Mouse (Mus musculus) ZHBTc4 (cell line): ENCODE measurements at regions not wholly inside any gene's neighbourhood (a gene's known extent, or its start where the extent isn't known, plus 50 kb on each side); places are given as distances from the start of the nearest gene placed in this dataset.

Experiments used
- DNase-seq: peaks from one replicate; pipeline ENCODE4 v3.0.0-alpha.2; 2011; ENCODE audit warnings: low read depth, low spot score

DNA sequence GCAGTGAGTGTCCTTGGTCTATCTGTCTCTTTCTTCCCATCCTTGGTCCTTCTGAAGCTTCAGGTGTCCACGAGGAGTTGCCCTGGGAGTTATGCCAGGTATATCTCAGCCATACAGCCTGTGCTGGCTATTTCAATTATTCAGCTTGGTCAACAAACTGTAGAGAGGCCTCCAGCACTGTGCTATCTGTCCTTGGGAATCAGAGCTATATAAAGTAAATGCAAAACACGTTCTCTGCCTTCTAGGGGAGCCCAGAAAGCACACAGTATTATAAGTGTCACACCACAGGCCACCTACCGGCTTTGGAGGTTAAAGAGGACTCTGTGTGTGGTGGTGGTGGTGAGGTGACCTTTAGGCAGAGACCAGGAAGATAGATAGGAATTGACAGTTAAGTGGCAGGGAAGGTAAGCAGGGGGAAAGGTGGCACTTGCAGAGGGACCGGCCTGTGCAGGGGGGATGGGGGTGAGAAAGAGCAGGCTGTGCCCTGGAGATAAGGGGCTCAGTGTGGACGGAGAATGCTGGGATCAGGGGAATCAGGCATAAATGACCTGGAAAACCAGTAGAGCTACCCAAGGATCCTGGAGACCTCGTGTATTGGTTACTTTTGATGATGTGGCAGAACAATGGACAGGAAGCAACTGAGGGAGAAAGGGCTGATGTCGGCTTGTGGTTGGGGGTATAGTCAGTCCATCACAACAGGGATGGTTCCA lies 425.9 kb downstream of the Fut8 start:
- no peak for DNase-seq

DNA sequence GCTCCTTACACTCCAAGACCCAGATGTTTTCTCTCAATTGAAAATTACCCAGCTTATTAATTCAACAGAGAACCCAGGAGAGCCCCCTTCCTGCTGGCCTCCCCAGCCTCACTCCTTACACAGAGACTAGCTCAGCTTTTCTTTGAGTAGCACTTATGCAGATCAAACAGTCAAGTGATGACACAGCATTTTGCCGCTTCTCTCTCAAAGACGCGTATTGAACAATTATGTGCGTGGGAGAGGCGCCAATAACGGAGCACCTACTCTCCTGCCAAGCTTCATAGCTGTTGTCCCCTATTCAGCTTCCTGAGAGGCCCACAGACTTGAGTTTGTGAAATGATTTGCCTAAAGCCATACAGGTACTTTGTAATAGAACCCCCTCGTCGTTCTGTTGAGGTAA lies 428.5 kb downstream of the Fut8 start:
- peak; percentile 6 for DNase-seq

DNA sequence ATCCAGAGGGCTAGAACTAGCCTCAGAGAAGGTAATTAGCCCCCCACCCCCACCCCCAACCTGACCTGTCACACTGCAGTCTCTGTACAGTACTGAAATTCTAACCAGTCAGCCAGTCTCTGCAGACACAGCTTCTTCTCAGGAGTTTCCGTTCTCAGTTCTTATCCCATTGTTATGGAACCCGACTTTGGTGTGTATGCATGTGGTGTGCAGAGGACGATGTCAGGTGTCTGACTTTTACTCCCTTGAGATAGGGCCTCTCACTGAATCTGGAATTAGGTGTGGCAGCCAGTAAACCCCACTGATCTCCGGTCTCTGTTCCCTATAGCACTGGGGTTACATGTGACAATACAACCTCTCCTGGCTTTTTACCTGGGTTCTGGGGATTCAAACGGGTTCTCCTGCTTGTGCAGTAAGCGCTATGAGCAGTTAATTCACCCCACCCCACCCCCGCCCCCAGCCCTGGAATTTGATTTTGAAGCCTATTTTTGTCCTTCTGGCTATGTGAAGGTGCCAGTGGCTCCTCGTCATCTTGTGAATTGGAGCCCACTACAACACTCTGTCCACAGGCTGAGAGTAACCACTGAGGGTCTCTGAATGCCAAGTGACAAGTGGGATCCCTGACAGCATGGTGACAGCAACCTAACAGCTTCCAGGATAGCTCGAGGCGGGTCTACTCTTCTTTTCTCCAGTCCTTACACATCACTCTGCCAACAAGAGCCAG lies 429.4 kb downstream of the Fut8 start:
- peak; percentile 62 for DNase-seq

DNA sequence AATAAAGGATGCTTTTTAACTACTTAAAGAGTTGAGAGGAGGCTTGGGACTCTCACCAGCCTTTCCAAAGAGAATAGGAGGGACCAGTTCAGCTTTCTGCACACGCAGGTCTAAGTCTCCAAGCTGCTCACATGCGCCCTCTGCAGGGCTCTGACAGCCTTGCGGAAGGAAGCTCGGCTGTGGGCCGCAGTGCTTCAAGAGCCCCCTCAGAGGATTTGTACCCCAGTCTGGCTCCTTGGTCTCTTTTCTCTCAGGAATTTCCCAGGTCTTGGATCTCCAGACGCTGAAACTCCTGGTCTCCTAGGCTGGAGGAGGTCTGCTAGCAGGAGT lies 429.9 kb downstream of the Fut8 start:
- DNase-seq = peak; percentile 84

DNA sequence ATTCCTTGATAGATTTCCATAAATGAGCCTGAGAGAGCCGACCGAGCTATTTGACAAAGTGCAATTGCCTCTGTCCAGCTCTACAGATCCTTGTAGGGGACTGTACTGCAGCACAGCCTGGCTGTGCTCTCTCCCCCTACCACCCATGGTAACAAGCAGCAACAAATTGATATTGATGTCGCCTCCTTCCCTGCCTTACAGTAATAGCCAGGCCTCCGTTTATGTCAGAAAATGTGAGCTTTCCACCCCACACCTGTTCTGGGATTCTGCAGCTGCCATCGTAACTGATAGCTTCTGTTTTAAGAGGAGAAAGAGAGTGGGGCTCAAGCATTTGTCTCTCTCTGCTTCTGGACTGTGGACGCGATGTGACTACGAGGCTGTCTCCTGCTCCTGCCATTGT lies 432.6 kb downstream of the Fut8 start:
- DNase-seq = no peak

DNA sequence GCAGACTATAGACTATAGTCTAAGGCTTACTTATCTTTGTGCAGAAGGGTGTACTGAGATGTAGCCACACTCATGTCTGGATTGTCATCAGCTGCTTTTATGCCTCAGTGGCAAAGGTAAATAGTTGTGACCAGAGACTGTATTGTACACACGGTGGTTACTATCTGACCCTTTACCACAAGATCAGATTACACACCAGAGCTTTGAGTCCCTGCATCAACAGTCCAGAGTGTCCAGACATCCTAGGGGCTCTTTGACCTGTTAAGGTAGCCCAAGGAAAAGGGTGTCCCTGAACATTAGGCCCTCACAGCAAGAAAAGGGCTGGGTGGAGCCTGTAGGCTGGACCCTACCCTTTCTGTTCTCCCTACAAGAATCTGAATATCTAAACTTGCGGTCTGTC lies 436.4 kb downstream of the Fut8 start:
- no peak for DNase-seq

- peak; percentile 74 for DNase-seq
Measured at GRCm38 (mm10) chr12:77674755-77675154, 436.8 kb downstream of the Fut8 start.

DNA sequence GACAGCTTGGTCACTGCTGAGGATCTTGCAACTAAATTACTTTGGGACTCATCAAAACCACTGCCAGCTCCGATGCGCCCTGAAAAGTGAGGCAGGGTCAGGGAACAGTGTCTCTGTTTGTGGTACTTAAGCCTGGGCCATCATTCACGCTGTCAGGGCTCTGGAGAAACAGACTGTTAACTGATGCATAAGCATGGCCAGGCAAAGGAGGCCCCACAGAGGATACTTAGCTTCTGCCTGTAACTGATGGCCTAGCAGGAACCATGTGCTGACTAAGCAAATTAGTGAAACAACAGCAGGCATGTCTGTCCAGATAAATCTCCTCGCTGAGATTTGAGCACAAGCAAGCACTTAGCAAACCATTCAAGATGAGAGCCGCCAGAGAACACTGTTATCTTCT lies 440.1 kb downstream of the Fut8 start:
- no peak for DNase-seq

- no peak for DNase-seq
Measured at GRCm38 (mm10) chr12:77694101-77694500, 456.2 kb downstream of the Fut8 start.

DNA sequence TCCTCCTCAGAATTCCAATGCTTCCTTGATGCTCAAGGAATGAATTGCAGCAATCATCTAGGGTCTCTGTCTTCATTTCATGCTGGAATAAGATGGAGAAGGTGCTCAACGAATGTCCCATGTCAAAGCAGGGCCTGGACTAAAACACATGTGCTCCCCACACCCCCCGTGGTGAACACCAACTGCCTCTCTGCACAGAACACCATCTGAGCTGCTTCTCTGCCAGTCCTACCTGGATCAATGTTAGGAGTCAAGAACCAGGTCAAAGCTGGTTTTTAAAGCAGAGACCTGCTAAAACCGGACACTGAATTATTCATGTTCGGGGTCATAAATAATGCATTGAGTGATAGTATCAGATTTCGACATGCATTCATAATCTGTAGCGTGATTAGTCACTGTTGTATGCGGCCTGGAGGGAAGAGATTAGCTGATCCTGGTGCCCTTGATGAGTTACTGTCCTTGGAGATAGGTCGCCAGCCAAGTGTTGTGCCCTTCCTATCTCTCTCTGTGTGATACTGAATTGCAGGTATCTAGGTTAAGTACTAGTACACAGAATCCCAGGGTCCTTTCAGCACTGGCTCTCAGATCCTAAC lies 458.2 kb downstream of the Fut8 start:
- no peak for DNase-seq

- DNase-seq = no peak
Measured at GRCm38 (mm10) chr12:77696662-77697061, 458.7 kb downstream of the Fut8 start.

DNA sequence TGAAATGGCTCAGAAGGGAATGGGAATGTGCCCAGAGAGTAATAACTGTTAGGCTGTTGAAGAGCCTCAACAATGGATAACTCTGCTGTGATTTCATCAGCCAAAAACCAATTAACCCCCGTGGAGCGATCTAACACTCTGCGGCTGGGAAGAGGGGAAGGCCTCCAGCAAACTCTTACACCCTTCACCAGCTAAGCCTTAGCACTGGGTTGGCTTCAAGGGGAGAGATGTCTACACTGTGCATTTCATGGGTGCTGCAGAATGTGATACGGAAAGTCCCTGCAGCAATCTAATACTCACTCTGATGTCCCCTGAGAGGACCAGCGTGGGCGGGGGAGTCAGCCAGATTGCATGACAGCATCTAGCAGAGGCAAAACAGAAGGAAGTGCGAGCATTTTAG lies 460.2 kb downstream of the Fut8 start:
- DNase-seq = no peak

DNA sequence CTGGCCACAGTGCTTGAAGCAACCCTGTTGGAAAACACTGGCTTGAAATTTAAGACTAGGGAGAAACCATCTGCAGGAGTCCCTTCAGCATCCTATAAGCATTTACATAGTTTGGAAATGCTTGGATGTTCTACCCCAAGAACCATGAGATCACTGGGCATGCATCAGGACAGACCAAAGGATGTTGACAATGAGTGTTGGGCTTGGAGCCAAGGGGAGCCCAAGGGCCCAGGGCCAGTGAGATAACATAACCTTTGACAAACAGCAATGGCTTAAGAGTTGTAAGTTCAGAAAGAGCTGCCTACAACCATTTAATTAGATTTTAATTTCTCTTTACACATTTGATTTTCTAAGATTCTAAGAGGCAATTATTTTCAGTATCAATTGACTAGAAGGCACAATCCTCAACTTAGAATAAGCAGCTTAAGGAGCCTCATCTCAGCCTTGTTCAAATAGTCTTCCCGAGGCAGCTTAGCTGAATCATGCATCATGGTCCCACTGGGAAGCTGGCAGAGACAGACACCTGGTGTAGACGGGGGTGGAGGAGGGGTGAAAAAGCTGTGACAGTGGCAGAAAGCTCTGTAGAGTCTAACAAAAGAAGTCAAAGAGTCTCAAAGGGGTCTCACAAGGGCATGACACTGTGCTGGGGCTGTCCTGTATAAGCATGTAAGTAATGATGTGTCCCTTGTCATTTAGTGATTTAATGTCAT lies 462.1 kb downstream of the Fut8 start:
- no peak for DNase-seq

- DNase-seq = no peak
Measured at GRCm38 (mm10) chr12:77715506-77715905, 477.6 kb downstream of the Fut8 start.

- peak; percentile 48 for DNase-seq
Measured at GRCm38 (mm10) chr12:77715979-77716378, 478.1 kb downstream of the Fut8 start.

GRCm38 (mm10) chr12:77727766-77728165 lies 466.3 kb upstream of the Gm6657 start:
- DNase-seq = no peak

GRCm38 (mm10) chr12:77739047-77739760 lies 454.8 kb upstream of the Gm6657 start:
- DNase-seq = no peak

DNA sequence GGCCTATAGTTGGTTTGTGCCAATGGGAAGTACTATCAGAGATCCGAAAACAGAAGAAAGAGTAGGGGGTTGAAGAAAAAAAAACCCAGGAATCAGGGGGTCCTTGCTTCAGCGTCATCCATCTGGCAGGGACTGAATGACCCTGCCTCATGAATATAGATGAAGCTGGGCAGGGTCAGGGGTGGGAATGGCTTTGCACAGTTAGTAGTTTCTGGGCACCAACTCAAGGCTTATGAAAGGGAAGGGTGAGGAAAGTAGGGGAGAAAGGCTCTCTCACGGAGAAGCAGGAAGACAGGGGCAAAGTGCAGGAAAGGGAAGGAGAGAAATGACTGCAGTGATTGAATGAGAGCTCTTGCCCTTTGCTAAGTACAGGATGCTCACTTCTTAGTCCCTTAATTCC lies 451.3 kb upstream of the Gm6657 start:
- DNase-seq = no peak

- DNase-seq = no peak
Measured at GRCm38 (mm10) chr12:77749438-77750007, 444.5 kb upstream of the Gm6657 start.

GRCm38 (mm10) chr12:77752181-77752580 lies 441.9 kb upstream of the Gm6657 start:
- no peak for DNase-seq

- DNase-seq = no peak
Measured at GRCm38 (mm10) chr12:77756021-77756420, 438.0 kb upstream of the Gm6657 start.
